Mouse (Mus musculus): ENCODE measurements around the gene Zdhhc20. TPM values are rescaled to one million over a fixed set of nuclear protein-coding genes. Genes with fewer than 3 reads are reported as not detected.
"Not testable (repeated sequence)": the region's sequence is repeated elsewhere in the genome, so short reads cannot be mapped to it uniquely, and the experiment has no call there.

Gene Zdhhc20
- total RNA-seq (2022): 1 to 10 TPM; 4.4 to 9.8 (median 7.4) TPM

DNA sequence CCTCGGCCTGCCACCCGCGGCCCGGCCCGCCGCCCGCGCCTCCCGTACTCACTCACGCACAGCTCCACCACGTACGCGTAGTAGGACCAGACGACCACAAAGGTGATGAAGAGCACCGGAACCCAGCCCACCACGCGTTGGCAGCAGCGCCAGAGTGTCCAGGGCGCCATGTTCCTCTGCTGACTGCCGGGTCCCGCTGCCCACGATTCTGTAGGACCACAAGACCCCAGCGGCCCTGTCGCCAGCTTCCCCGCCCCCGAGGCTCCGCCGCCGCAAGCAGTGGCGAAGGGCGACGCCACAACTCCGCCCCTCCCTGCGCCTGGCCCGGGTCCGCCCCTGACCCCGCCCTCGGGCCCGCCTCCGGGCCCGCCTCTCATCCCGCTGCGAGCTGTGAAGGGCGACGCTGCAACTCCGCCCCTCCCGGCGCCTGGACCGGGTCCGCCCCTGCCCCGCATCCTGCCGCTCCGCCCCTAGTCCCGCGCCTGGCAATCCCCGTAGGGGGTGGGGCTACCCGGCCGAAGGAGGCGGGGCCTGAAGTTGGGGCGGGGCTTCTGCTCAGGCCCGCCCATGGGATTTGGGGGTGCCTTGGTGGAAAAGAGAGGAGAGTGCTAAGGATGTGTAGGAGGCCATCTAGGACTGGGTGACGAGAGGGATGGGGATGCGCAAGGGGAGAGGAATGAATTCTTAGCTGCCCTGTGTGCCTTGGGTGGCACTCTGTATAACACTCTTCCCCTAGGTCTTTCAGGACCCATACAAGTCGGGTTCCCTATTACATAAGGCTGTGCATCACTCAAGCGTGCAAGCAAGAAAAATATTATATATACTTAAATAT, at the start of gene Zdhhc20:
Gene Zdhhc20, minus strand, starts transcription at position 266 of the 832 bp plus-strand sequence.
- peak; percentile 89 for DNase-seq (ENCODE audit: low spot score)

DNA sequence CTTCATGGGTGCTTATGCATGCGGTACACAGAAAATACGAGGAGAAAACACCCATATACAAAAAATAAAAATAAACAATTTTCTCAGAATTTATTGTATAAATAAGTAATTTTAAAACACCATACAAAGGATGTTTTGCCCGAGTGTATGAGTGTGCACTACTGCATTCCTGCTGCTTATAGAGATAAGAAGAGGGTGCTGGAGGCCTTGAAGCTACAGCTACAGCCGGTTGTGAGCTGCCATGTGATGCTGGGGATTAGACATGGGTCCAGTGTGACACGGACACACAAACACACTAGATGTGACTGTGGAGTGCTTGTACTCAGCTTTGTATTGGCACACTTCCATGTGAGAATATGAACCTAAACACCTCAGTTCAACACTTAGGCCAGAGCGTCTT, 47.2 kb upstream of the Zdhhc20 start:
- DNase-seq (ENCODE audit: low spot score): no peak

DNA sequence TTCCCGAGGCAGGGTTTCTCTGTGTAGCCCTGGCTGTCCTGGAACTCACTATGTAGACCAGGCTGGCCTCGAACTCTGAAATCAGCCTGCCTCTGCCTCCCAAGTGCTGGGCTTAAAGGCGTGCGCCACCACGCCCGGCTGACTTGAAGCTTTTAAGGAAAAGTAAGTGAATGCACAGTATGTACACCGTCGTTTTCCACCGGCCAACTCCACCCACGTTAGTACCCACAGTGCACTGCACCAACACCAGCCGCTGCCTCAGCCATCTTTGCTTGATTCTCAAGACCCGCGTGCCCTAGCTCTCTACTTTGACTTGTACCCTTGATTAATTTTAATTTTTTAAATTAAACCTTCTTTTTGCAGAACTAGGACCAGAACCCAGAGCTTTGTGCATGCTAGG, 44.6 kb upstream of the Zdhhc20 start:
- DNase-seq (ENCODE audit: low spot score): no peak

DNA sequence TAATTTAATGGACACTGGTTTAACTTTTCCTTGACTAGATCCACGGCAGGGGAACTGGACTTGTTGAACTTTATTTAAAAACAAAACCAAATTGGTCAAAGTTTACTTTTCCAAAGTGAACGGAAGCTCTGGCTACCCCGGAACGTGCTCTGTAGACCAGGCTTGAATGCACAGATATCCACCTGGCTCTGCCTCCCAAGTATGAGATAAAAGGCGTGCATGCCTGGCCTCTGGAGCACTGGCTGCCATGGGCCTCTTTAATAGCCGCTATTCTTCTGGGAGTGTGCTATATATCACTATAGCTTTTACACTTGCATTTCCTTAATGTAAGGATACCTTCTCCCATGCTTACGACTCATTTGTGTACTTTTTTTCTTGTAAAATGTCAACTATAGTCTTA, 43.5 kb upstream of the Zdhhc20 start:
- no peak for DNase-seq (ENCODE audit: low spot score)

GRCm38 (mm10) chr14:57932881-57933443, 42.9 kb upstream of the Zdhhc20 start:
- no peak for DNase-seq (ENCODE audit: low spot score)

DNA sequence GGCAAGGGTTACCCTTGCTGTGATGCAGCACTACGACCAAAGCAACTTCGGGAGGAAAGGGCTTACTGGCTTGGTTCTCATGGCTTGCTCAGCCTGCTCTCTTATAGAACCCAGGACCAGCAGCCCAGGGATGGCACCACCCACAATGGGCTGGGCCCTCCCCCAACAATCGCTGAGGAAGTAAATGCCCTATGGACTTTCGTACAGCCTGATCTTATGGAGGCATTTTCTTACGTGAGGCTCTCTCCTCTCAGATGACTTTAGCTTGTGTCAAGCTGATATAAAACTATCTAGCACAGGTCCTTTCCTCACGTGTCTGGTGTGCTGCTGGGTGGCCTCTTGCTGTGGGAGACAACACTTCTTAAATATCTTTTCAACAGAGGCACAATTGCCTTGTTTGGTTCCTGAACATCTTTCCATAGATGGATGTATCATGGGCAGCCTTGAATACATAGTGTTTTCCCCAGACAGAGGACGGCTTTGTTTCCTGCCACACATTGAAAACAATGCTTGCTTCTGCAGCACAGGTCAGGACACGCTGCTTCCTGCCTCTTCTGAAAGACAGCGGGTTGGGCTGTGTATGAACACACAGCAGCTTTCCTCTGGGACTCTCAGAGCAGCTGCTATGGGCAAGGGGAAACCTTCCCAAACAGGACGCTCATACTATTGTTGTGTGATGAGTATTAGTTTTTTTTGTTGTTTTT, 31.5 kb upstream of the Zdhhc20 start:
- peak; percentile 65 for DNase-seq (ENCODE audit: low spot score)

DNA sequence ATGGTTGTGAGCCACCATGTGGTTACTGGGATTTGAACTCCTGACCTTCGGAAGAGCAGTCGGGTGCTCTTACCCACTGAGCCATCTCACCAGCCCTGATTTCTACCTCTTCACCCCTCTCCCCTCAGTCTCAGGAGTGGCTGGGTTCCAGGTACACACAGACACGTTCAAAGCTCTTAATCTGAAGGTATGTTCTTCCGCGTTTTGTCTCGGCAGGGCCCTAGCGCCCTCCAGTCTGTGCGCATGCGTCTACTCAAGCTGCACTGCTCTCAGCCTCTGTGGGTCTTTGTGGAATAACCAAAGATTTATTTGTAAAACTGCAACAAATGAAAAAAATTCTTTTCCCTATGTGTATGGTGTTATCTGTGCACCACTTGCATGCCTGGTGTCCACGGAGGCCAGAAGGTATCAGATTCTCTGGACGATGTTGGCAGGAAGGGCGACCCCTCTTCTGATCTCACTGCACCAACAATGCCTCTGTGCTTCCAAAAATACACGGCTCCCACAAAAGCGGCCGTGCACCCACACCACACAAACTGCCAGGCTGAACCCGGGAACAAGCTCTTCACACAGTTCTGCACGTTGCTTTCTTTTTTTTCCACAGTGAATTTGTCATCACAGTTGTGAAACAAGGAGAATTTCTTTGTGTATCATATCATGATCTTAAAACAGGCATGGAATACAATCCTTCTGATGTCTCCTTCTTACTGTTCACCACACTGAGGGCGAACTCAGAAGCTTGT, 30.7 kb upstream of the Zdhhc20 start:
- no peak for DNase-seq (ENCODE audit: low spot score)

GRCm38 (mm10) chr14:57919148-57919875, 29.2 kb upstream of the Zdhhc20 start:
- no peak for DNase-seq (ENCODE audit: low spot score)

GRCm38 (mm10) chr14:57915341-57915740, 25.3 kb upstream of the Zdhhc20 start:
- DNase-seq (ENCODE audit: low spot score): no peak

DNA sequence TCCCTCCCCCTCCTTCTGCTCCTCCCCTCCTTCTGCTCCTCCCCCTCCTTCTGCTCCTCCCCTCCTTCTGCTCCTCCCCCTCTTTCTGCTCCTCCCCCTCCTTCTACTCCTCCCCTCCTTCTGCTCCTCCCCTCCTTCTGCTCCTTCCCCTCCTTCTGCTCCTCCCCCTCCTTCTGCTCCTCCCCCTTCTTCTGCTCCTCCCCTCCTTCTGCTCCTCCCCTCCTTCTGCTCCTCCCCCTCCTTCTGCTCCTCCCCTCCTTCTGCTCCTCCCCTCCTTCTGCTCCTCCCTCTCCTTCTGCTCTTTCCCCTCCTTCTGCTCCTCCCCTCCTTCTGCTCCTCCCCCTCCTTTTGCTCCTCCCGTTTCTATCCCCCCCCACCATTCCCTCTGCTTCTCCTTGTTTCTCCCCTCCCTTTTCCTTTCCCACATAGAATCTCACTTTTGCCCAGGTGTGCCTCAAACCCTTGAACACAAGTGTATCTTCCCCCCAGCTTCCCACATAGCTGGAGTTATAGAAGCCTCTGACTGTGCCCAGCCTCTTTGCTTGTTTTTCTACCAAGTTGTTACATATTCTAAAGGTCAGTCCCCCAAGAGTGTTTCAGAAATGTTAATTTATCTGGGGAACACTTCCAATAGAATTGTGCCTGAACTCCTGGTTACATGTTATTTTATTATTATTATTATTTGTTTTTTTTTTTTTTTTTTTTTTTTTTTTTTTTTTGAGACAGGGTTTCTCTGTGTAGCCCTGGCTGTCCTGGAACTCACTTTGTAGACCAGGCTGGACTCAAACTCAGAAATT, 22.3 kb upstream of the Zdhhc20 start:
- DNase-seq (ENCODE audit: low spot score): not testable (repeated sequence)

GRCm38 (mm10) chr14:57911787-57912186, 21.7 kb upstream of the Zdhhc20 start:
- not testable (repeated sequence) for DNase-seq (ENCODE audit: low spot score)

DNA sequence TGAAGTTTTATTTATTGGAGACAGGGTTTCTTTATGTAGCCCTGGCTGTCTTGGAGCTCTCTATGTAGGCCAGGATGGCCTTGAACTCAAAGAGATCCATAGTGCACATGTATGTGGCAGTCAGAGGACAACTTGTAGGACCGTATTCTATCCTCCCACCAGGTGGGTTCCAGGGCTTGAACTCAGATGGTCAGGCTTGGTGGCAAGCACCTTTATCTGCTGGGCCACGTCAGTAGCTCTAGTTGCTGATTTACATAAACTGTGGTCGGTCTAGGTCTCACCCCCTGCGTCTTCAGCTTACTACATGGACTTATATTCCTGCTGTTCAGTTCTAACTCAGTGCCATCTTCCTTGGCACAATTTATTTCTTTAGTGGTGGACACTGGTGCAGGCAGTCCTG, 21.2 kb upstream of the Zdhhc20 start:
- DNase-seq (ENCODE audit: low spot score): no peak

DNA sequence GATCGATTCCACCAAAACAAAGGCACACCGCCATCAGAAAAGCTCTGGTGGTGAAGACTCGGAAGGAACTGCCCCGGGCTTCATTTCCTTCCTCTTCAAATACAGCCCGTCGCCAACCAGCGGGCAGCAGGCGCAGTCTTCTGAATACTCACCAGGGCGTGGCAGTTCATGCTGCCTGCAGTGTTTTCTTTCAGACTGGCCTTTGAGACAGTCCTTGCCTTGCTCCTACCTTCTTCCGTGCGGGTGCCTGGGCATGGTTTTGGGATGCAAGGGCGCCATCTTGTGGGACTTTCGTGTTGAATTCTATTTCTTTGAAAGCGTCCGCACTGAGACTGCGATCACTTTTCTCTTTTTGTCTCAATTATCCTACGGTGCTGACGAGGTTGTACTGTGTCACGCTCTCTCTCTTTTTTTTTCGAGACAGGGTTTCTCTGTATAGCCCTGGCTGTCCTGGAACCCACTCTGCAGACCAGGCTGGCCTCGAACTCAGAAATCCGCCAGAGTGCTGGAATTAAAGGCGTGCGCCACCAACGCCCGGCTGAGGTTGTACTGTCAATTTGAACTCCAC, 20.5 kb upstream of the Zdhhc20 start:
- peak; percentile 87 for DNase-seq (ENCODE audit: low spot score)

GRCm38 (mm10) chr14:57909297-57909696, 19.2 kb upstream of the Zdhhc20 start:
- DNase-seq (ENCODE audit: low spot score): no peak

DNA sequence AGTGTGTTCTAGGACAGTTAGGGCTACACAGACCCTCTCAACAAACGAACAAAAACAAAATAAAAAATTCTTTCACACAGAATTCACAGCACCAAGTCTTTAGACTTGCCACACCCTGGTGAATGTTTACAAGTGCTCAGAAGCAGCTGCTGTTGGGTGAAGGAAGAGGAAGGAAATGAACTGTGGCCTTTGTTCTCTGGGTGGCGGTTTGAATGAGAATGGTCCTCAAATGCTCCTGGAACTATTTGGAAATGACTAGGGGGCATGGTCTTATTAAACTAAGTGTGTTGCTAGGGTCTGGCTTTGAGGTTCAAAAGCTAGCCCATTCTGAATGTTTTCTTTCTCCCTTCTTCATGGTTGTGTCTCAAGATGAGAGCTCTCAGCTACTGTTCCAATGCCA, 18.4 kb upstream of the Zdhhc20 start:
- DNase-seq (ENCODE audit: low spot score): peak; percentile 40

DNA sequence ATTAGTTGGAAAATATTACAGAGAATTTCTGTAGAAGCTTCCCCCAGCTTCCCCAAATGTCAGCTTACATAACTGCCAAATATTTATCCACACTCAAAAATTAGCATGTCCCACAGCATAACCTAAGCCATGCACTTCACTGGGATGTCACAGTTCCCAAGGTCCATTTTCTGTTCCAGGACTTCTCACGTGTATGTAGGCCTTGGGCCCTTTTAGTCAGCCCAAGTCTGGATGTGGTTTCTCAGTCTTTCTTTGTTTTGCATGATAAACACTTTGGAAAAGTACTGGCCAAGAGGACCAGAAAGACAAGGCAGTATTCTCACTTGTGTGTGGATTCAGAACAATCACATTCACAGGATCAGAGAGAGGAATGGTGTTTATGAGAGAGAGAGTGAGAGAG, 11.9 kb upstream of the Zdhhc20 start:
- no peak for DNase-seq (ENCODE audit: low spot score)

DNA sequence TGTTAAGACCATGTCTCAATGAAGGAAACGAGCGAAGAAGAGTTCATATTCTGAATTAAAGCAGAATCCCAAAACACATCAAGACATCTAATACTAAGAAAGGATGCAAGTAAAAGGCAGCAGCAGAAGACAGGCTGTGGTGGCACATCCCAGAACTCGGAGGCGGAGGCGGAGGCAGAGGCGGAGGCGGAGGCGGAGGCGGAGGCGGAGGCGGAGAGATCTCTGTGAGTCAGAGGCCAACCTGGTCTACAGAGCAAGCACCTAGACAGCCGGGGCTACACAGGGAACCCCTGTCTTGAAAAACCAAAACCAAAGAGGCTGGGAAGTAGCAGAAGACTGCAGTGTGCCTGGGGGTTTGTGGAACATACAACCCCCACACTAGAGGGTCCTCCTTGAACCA, 6.8 kb upstream of the Zdhhc20 start:
- no peak for DNase-seq (ENCODE audit: low spot score)

DNA sequence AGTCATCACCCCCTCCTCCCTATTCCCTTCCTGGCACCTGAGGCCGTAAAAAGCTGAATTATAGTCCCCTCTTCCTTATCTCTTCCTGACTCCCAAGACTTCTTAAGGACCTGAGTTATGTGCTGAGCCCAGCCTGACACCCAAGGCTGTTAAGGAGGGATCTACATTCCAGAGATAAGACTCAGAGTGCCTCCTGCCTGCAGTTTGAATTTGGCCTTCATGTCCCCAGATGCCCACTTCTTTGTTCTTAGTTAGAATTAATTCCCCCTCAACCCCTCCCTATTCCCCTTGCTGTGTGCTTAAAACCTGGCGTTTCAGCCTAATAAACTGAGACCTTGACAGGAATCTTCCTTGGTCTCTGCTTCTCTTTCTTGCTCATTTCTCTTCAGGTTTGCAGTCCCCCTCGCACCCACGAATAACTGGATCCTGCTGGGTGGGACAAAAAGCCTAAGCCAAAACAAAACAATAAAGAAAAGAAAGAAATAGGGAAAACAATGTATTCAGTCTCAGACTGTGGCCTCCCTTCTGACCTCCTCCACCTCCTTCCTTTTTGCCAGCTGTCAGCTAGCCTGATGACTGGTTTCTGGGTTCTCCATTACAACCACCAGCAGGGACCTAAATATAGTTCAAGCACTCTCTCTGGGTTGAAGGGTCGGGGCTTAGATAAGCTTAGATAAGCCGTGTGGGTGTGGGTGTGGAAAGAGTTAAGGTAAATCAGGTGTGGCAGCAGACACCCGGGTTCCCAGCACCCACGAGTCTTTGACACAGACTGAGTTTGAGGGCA, 6.2 kb upstream of the Zdhhc20 start:
- not testable (repeated sequence) for DNase-seq (ENCODE audit: low spot score)

DNA sequence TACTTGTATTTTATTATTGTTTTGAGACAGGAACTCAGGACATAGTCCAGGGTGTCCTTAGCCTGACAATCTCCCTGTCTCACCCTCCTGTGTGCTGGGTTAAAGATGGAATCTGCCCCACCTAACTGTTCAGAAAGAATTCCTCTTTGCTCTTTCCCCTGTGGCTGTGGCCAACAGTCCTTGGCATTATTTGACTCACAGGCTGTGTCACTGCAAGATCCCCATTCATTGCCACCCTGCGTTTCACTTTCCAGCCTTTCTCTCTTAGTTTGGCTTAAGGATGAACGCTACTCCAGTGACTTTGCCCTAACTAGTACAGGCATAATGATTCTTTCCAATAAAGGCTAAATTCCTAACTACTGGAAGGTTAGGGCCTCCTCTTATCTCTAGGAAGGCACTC, 4.3 kb upstream of the Zdhhc20 start:
- no peak for DNase-seq (ENCODE audit: low spot score)
